Mouse (Mus musculus): ENCODE measurements around the gene Zfp653.

DNA sequence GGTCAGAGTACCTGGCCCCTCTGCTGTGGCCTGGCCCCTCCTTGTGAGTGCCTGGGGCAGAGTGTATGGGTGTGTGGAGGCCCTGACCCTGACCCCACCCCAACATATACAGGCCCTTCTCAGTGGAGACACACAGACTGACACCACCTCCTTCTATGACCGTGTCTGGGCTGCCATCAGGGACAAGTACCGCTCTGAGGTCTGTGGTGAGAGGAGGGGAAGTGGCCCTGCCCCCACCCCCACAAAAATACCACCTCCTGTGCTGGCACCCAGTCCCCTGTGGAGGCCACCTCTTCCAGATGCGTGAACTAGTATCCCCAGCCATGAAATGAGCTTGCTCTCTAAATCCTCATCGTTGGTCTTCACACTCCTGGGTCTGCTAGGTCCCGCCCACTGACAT lies 60.1 kb downstream of the Zfp653 start:
- TF ChIP-seq CTCF (IDR thresholded peaks at IDR 0.05; ENCODE audit: low read depth) (no peak), EP300 (IDR thresholded peaks at IDR 0.05; ENCODE audit: low read depth) (no peak)
